Mouse (Mus musculus) CH12.LX (cell line): ENCODE measurements at regions not wholly inside any gene's neighbourhood (a gene's known extent, or its start where the extent isn't known, plus 50 kb on each side); places are given as distances from the start of the nearest gene placed in this dataset.

Source experiments
- DNase-seq: peaks from one replicate; pipeline ENCODE4 v3.0.0-alpha.2; 2013; ENCODE audit errors: extremely low read depth
- H3K27ac ChIP-seq: 2 replicates; pipeline ENCODE4 v1.5.1; 2012; ENCODE audit warnings: low read depth, mild to moderate bottlenecking, control low read depth, moderate library complexity; ENCODE audit not compliant: insufficient read depth
- H3K27me3 ChIP-seq: replicated peaks from 2 replicates; pipeline ENCODE3; 2012; ENCODE audit warnings: inconsistent platforms
- H3K36me3 ChIP-seq, 2 experiments: replicated peaks in 1 of 2; 2 replicates each; pipeline versions ENCODE3 to v1.6.1; 2012; ENCODE audit warnings: inconsistent platforms in 1 of 2, low read length in 1 of 2, mild to moderate bottlenecking in 1 of 2, mixed read lengths in 1 of 2, moderate library complexity in 1 of 2; ENCODE audit not compliant: control insufficient read depth in 1 of 2, insufficient read depth in 1 of 2
- H3K4me1 ChIP-seq, 2 experiments: 2 replicates each; pipeline ENCODE4 v1.6.1; 2012; ENCODE audit warnings: inconsistent platforms in 1 of 2, moderate library complexity in 1 of 2; ENCODE audit not compliant: insufficient read depth in 2 of 2, control insufficient read depth in 1 of 2
- H3K4me2 ChIP-seq: 2 replicates; pipeline ENCODE4 v1.6.1; 2012; ENCODE audit warnings: low read depth, mild to moderate bottlenecking, control low read depth; ENCODE audit not compliant: poor library complexity, insufficient read depth, severe bottlenecking
- H3K4me3 ChIP-seq, 3 experiments: fragments of 150-350 bp in 1 of 3; sonication (generic) in 1 of 3; replicated peaks in 1 of 3; 2 replicates each; pipeline versions ENCODE3 to v1.5.1; 2011 to 2012; ENCODE audit warnings: low read depth in 2 of 3, low read length in 2 of 3, mild to moderate bottlenecking in 2 of 3, moderate library complexity in 2 of 3, control low read depth in 1 of 3, improper control_type of control experiment in 1 of 3, inconsistent platforms in 1 of 3, mixed read lengths in 1 of 3; ENCODE audit not compliant: poor library complexity in 1 of 3
- H3K79me2 ChIP-seq: replicated peaks from 2 replicates; pipeline ENCODE4 v1.6.1; 2012; ENCODE audit warnings: mild to moderate bottlenecking, moderate library complexity; ENCODE audit not compliant: control insufficient read depth, poor library complexity, insufficient read depth, severe bottlenecking; ENCODE audit errors: extremely low read depth
- H3K9ac ChIP-seq: 2 replicates; pipeline ENCODE4 v1.6.1; 2012; ENCODE audit warnings: low read depth, mild to moderate bottlenecking, control low read depth, moderate library complexity; ENCODE audit not compliant: insufficient read depth
- H3K9me3 ChIP-seq: replicated peaks from 2 replicates; pipeline ENCODE3; 2012; ENCODE audit warnings: low read length, inconsistent platforms, mixed read lengths
- BHLHE40 ChIP-seq: IDR thresholded peaks from 2 replicates; pipeline ENCODE4 v1.6.1; 2011; ENCODE audit warnings: mild to moderate bottlenecking, low read depth, low read length, improper control_type of control experiment
- CHD1 ChIP-seq: IDR thresholded peaks from 2 replicates; pipeline ENCODE4 v1.6.1; 2012; ENCODE audit warnings: low read depth, low read length, improper control_type of control experiment, inconsistent platforms
- CHD2 ChIP-seq: IDR thresholded peaks from 2 replicates; pipeline ENCODE4 v1.6.1; 2011; ENCODE audit warnings: low read length, improper control_type of control experiment
- CTCF ChIP-seq, 2 experiments: IDR thresholded peaks in 1 of 2; conservative IDR thresholded peaks in 1 of 2; 2 replicates each; pipeline ENCODE4 v1.5.1; 2011 to 2012; ENCODE audit warnings: low read depth in 2 of 2, low read length in 2 of 2, improper control_type of control experiment in 1 of 2, inconsistent platforms in 1 of 2, mild to moderate bottlenecking in 1 of 2, moderate library complexity in 1 of 2
- EP300 ChIP-seq: IDR thresholded peaks from 2 replicates; pipeline ENCODE4 v1.6.1; 2011; ENCODE audit warnings: low read length, improper control_type of control experiment
- ETS1 ChIP-seq: conservative IDR thresholded peaks from 2 replicates; pipeline ENCODE4 v1.6.1; 2012; ENCODE audit warnings: low read depth, mild to moderate bottlenecking, inconsistent platforms, low read length, improper control_type of control experiment, moderate library complexity
- IRF4 ChIP-seq: IDR thresholded peaks from 2 replicates; pipeline ENCODE4 v1.6.1; 2014; ENCODE audit warnings: low read depth, mild to moderate bottlenecking, inconsistent platforms, low read length, improper control_type of control experiment
- JUND ChIP-seq: conservative IDR thresholded peaks from 2 replicates; pipeline ENCODE4 v1.6.1; 2011; ENCODE audit warnings: low read depth, low read length, improper control_type of control experiment
- KAT2A ChIP-seq: IDR thresholded peaks from 2 replicates; pipeline ENCODE4 v1.6.1; 2012; ENCODE audit warnings: low read length, improper control_type of control experiment, inconsistent platforms; ENCODE audit not compliant: insufficient replicate concordance
- MAX ChIP-seq: IDR thresholded peaks from 2 replicates; pipeline ENCODE4 v1.6.1; 2011; ENCODE audit warnings: low read length, improper control_type of control experiment
- MAZ ChIP-seq: IDR thresholded peaks from 2 replicates; pipeline ENCODE4 v1.6.1; 2012; ENCODE audit warnings: low read depth, mild to moderate bottlenecking, inconsistent platforms, low read length, improper control_type of control experiment, moderate library complexity
- NELFE ChIP-seq: IDR thresholded peaks from 2 replicates; pipeline ENCODE4 v1.6.1; 2011; ENCODE audit warnings: low read depth, low read length, improper control_type of control experiment
- POLR2A ChIP-seq: IDR thresholded peaks from 2 replicates; pipeline ENCODE4 v1.6.1; 2011; ENCODE audit warnings: low read depth, mild to moderate bottlenecking, improper control_type of control experiment, low read length
- POLR2AphosphoS2 ChIP-seq: IDR thresholded peaks from 2 replicates; pipeline ENCODE4 v1.6.1; 2011; ENCODE audit warnings: low read depth, low read length, improper control_type of control experiment
- SIN3A ChIP-seq: IDR thresholded peaks from 2 replicates; pipeline ENCODE4 v1.6.1; 2012; ENCODE audit warnings: low read length, improper control_type of control experiment, inconsistent platforms
- SMC3 ChIP-seq: IDR thresholded peaks from 2 replicates; pipeline ENCODE4 v1.6.1; 2011; ENCODE audit warnings: low read depth, low read length, improper control_type of control experiment
- TCF12 ChIP-seq: IDR thresholded peaks from 2 replicates; pipeline ENCODE4 v1.6.1; 2014; ENCODE audit warnings: low read depth, mild to moderate bottlenecking, inconsistent platforms, low read length, improper control_type of control experiment
- UBTF ChIP-seq: IDR thresholded peaks from 2 replicates; pipeline ENCODE4 v1.6.1; 2012; ENCODE audit warnings: low read depth, mild to moderate bottlenecking, inconsistent platforms, low read length, improper control_type of control experiment, moderate library complexity
- ZC3H11A ChIP-seq: IDR thresholded peaks from 2 replicates; pipeline ENCODE4 v1.6.1; 2012; ENCODE audit warnings: low read depth, mild to moderate bottlenecking, inconsistent platforms, low read length, improper control_type of control experiment
- ZKSCAN1 ChIP-seq: IDR thresholded peaks from 2 replicates; pipeline ENCODE4 v1.6.1; 2012; ENCODE audit warnings: low read depth, inconsistent platforms, low read length, improper control_type of control experiment, borderline replicate concordance
- dilution Hi-C: fragments of 300-500 bp; cut with MboI; formaldehyde crosslinking; loops from 2 replicates; pipeline ENCODE4 v1.14.3; 2020; ENCODE audit warnings: low sequenced_read_pairs; ENCODE audit not compliant: extremely low pct_unique_long_range_greater_than_20kb, extremely low pct_ligation_motif_present
- in situ Hi-C: fragments of 300-500 bp; cut with MboI; formaldehyde crosslinking; loops from 3 replicates; pipeline ENCODE4 v1.14.3; 2019; ENCODE audit warnings: low sequenced_read_pairs, low pct_ligation_motif_present, low pct_unique_long_range_greater_than_20kb, mixed read lengths

DNA sequence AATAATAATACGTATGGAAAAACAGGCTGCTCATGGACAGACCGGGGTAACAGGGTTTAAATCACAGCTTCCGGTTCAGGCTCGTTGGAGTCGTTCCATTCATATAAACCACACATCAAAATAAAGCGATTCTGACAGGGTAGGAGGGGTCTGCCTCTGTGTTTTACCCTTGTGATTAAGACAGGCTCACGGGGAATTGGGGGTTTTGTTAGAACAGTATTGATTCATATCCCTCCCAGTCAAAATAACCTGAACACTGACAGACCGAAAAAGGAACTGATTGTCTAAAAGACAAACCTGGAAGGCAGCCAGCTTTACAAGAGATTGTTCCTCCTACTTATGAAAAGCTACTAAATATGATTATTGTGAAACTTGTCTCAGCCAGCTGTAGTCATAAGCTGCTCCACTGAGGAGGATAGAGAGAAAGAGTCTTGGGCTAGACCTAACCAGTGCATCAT is 174.5 kb downstream of the Setd4 start:
- no peak overlapping the region for H3K27ac ChIP-seq
- no peak for DNase-seq
- dilution Hi-C loops (no loop called here), in situ Hi-C loops (loop anchor here (25.0 kb wide), 1 partner anchor 442 kb away; no protein-coding TSS in a partner anchor)
- H3K36me3 ChIP-seq: no peaks in the 10 kb centered on the region
- H3K4me1 ChIP-seq: peaks cover 0 to 2% of the 10 kb centered on the region in 2 experiments; a peak in 1 of 4 replicates
- no peak overlapping the region for H3K9ac ChIP-seq
- H3K9me3 ChIP-seq: no peaks in the 10 kb centered on the region
- H3K4me2 ChIP-seq: peak overlapping the region; percentile 16; the same call in 1 of the 2 replicates
- H3K4me3 ChIP-seq: no peak overlapping the region
- H3K27me3 ChIP-seq: no peaks in the 10 kb centered on the region
- no peaks in the 10 kb centered on the region for H3K79me2 ChIP-seq
- no peak for TF ChIP-seq CTCF (conservative IDR thresholded peaks at IDR 0.05 in 1 of 2, IDR thresholded peaks at IDR 0.05 in 1 of 2; ENCODE audit: low read depth in 2 of 2, low read length in 2 of 2)
- TF ChIP-seq ZKSCAN1: no peak
- no peak for TF ChIP-seq CHD2

DNA sequence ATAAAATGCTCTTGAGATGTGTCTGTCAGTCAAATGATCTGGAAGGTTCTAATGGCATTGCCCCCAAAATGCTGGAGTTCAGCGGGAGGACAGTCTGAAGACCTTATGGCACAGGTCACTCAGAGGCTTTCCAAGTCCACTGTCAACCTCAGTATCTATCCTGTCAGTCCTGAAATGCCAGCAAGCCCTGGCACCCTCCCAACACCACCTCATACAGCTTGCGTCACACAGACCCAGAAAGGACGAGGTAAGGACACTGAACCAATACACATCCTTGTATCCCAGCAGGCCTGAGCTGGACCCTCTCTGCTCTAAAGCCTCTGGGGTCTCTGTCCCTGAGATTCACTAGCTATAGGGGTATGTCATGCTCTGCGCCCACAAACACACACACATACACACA is 176.6 kb downstream of the Setd4 start:
- H3K79me2 ChIP-seq: no peaks in the 10 kb centered on the region
- H3K9me3 ChIP-seq: no peaks in the 10 kb centered on the region
- TF ChIP-seq ZKSCAN1 (no peak), SMC3 (no peak), CHD2 (no peak), TCF12 (no peak), SIN3A (no peak), EP300 (no peak), NELFE (no peak), ETS1 (no peak), CHD1 (no peak), IRF4 (no peak), BHLHE40 (no peak), POLR2AphosphoS2 (no peak), MAZ (no peak), JUND (no peak), MAX (no peak), UBTF (no peak), POLR2A (no peak), ZC3H11A (no peak), KAT2A (no peak)
- no peak for DNase-seq
- H3K27ac ChIP-seq: no peak overlapping the region
- H3K27me3 ChIP-seq: no peaks in the 10 kb centered on the region
- H3K36me3 ChIP-seq: no peaks in the 10 kb centered on the region
- H3K4me1 ChIP-seq: peaks cover 0 to 2% of the 10 kb centered on the region in 2 experiments; a peak in 1 of 4 replicates
- H3K9ac ChIP-seq: no peak overlapping the region
- H3K4me2 ChIP-seq: no peak overlapping the region
- dilution Hi-C loops (no loop called here), in situ Hi-C loops (loop anchor here (25.0 kb wide), 1 partner anchor 440 kb away; no protein-coding TSS in a partner anchor)
- H3K4me3 ChIP-seq: no peak overlapping the region
